Mouse (Mus musculus) inflammation-experienced regulatory T-cells, adult 6 months (primary cell): Measurements from ENCODE around the gene Ctdsp2. TPM values are rescaled to one million over a fixed set of nuclear protein-coding genes. Genes with fewer than 3 reads are reported as not detected.

Experiments
- ATAC-seq: one replicate; pipeline ENCODE4 v1.8.0; 2017
- polyA plus RNA-seq, 3 experiments: library from polyadenylated mRNA; unstranded; fragments of 100-300 nt; shearing (Covaris generic); gene quantifications; one replicate each; pipeline ENCODE4 v1.2.1; 2017

The Ctdsp2 gene
- polyA plus RNA-seq, 3 experiments from 2014 or later, result 26.2 to 47.1 (median 38.5) TPM

DNA sequence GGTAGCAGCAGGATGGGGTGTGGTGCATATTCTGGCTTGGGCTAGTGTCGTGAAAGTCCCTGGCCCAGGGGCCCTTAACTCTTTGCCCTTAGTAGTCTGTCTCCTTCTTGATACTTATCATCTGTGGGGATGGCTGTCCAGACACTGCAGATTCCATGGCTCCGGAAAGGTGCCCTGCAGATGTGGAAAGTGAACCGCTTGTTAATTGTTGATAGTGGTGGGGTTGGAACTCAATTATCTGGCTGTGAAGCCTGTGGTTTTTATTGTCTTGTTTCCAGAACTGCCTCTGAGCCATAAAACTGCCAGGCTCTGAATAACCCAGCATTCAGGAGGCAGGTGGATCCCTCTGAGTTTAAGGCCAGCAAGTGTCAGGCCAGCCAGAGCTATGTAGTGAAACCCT, 13.2 kb downstream of the Ctdsp2 start:
- ATAC-seq, result no peak

DNA sequence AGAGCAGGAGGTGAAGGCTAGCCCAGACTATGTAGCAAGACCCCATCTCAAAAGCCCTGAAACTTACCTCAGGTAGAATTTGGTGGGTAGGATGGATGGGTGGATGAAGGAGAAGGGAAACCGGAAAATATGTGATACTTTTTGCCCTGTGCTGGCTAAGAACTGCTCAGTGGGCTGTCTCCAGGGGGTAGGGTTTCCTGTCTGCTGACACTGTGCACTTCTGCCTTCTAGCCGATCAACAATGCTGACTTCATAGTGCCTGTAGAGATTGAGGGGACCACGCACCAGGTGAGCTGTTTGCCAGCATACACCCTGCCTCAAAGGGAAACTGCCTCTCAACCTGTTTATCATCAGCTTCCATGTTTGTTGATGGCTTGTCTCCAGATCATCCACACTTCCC, 15.1 kb downstream of the Ctdsp2 start:
- ATAC-seq, result no peak

DNA sequence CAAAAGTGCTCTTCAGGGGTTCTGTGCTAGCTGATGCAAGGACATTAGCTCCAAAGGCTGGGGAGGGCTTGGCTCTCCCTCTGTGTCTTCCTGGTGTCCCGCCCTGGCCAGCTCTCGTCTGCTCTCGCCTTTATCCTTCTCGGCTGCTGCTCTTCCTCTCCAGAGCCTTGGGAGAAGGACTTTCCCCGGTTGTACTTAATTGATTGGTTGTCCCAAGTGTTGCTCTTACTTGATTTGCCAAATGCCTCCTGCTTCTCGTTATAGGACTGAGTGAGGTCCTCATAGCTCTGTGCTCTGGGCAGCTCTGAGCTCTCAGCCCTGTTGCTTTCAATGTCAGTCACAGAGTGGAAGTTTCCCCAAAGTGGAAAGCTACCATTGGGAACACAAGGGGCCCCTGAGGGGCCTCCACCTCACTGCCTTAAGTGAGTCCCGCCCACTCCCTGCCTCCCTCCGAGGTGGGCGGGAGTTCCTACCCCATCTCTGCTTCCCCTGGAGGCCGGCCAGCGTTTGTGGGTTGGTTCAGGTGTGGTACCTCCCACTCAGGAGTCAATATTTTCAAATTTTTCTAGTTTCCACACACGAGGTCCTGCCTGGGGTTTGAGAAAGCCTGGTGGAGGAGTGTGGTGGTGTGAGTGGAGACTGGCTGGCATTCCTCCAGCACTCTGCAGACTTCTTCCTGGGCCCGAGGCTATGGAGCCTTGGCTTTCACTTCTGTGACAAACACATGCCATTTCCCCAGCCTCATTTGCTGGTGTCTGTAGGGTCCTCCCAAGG, 19.0 kb downstream of the Ctdsp2 start:
- no peak for ATAC-seq

DNA sequence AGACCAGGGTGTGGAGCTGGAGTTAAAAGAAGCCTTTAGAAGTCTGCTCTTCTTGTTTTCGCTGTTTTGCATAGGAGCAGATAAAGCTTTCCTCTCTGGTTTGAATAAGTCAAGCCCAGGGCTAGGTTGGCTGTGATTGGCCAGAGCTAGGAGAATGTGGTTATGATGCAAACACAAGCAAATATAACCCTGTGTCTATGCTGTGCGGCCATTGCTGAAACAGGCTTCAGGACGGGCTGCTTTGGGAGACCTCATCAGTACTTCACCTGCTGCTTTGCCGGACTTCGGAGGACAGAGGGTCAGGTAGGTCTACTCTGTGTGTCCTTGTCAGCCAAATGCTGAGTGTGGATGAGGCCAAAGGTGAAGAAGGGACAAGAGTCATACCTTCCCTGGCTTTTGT, 22.0 kb downstream of the Ctdsp2 start, which contains the start of gene Avil:
Gene Avil, plus strand, starts transcription at position 181 of the 400 bp plus-strand sequence.
- no peak for ATAC-seq

DNA sequence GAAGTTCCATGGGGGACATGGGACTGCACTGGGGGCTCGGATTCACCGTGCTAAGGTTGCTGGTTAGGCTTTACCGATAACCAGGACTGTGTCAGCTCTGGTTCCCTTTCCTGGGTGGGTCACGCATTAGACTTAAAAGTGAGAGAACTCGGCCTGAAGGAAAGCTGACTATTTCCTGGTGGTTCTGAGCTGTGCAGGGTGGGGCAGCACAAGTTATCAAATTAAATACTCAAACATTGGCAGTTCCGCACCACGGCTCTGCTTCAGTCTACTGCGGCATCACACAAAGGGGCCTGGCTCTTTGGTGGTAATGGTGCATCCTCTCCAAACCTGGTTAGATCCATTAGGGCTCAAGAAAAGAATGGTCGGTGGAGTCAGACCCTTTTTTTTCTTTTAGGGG, 22.8 kb downstream of the Ctdsp2 start:
- no peak for ATAC-seq

DNA sequence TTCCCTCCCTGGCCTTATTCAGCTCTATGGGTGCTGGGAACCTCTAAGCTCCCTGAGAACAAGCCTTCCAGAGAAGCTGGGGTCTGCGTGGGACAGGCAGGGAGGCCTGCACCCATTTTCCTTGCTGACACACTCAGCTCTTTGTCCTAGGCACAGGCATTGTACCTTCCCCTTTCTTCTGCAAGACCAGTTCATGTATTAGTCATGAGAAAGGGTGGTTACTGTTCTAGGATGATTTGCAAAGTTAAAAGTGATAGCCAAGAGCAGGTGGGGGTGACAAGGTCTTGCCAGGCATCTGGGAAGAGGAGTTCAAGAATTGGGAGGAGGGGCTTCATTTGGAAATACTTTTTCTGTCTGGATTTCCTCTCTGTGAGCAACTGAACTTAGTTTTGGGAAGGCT, 23.5 kb downstream of the Ctdsp2 start:
- ATAC-seq, result no peak

DNA sequence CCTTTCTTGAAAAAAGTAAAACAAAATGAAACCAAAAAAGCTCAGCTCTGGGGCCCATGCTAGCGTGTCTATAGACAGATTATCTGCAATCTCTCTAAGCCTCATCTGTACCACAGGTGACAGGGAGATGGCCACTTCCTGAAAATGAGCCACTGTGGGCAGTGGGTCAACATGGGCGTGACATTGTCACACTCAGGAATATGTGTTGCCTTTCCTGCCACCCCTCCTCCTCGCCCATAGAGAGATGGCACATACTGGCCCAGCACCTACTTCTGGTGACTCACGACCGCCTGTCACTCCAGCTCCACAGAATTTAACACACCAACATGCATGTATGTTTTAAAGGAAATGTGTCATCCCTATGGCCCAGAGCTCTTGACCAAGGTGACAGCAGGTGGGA, 24.2 kb downstream of the Ctdsp2 start:
- ATAC-seq, result no peak

DNA sequence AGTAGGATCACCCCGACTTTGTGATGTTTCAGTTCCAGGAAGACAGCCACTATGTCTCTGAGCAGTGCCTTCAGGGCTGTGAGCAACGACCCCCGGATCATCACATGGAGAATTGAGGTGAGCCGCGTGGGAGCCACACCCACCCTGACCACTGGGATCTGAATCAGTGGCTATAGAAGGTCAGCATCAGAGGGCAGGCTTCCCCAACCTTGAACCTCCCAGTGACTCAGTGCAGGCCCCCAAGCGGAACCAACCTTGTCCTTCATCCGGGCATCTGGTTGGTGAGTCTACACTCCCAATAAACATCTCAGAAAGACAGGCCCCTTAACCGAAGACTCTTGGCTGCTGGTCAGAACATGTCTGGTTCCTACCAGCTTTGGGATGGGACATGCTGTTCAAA, 24.8 kb downstream of the Ctdsp2 start:
- no peak for ATAC-seq

DNA sequence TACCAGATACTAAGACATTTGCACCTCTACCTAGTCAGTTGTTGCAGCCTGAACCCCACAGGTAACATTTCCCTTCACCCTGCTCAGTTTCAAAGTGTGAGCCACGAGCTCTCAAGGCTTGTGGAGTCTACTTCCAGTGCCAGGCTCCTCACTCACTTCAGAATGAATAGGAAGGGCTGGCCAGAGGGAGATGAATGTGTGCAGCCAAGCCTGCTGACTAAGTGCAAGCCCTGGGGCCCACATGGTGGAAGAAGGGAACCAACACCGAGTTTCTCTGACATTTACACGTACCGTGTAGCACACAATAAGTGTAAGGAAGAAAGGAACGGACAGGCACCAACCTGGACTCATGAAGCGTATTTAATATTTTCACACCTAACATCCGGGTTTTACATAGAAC, 25.3 kb downstream of the Ctdsp2 start:
- ATAC-seq, result no peak

DNA sequence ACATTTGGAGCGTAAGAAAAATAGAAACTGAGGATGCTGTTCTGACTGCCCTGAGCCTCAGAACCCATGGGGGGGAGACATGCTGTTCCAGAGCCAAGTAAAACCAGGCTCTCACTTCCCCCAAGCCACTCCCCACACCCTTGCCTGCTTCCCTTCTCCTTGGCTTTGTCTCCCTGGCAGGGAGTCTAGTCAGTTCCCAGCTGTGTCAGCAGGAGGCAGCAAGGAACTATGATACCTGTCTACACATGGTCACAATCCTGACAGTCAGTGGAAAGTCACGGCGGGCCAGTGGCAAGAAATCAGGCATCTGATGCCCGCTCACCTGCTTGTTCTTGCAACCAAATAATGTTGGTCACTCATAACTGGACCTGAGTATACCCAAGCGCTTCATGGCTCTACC, 38.0 kb downstream of the Ctdsp2 start:
- no peak for ATAC-seq

DNA sequence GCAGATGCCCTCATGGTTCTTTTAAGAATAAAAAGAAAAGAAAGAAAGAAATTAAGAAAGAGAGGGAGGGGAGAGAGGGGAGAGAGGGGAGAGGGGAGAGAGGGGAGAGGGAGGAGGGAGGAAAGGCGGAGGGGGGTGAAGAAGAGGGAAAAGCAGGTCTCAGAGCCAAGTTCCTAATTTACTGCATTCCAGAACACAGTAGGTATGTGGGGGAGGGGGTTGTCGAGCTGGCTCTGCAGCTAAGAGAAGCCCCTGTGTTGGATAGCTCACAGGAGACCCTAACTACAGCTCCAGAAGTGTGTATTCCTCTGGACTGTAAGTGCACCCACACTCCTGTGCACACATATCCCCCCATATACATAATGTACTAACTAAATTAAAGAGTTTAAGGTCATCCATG, 38.6 kb downstream of the Ctdsp2 start:
- ATAC-seq, result no peak

DNA sequence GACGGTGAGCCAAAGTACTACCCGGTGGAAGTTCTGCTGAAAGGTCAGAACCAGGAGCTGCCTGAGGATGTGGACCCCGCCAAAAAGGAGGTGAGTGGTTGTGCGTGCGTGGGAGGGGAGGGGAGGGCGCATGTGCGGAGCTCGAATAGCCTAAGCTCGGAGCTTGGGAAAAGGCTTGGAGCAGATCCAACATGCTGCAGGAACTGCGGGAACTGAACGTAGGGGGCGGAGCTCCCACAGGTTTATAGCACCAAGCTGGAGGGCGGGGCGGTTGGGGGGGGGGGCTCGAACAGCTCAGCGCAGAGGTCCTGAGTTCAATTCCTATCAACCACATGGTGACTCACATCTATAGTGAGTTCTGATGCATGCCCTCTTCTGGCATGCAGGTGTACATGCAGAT, 39.9 kb downstream of the Ctdsp2 start:
- no peak for ATAC-seq

DNA sequence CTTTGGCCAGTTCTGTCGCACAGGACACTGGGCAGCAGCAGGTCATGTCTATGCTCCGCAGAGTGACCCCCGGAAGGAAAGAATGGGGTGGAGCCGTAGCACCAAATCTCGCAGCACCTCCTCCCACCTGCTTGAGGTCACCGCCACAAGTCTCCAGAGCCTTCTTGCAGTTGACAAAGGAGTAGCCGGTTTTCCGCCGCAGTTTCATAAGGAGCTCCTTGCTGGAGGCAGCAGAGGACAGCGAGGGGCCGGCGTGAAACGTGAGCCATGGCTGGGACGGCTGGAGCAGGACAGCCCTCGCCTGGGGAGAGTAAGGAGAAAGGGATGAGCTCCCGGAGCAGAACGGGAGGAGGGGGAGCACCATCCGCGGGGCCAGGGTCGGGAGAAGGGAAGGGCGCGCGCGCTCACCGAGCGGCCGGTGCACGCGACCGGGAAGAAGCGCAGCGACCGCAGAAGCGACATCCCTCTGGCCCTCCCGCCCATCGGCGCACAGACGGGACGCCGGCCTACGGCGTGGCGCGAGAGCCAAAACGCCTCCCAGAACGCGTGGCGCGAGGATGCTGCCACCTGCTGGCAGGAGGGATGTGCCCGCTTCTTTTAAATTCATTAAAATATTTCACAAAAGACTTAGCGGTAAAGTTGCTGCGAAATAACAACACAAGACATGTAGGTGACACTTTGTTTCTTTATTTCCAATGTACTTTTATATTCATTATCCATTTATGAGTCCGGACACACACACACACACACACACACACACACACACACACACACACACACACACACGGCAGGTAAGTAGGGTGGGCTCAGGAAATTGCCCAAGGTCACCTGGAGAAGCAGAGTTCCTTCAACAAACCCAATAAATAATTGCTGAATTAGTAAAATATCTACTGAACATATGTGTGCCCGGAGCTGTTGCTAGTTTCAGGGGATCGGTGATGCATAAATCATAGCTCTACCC, 52.1 kb downstream of the Ctdsp2 start, which contains the start of gene Tsfm:
Gene Tsfm, minus strand, starts transcription at position 505 of the 961 bp plus-strand sequence.
- peak; percentile 90 for ATAC-seq

DNA sequence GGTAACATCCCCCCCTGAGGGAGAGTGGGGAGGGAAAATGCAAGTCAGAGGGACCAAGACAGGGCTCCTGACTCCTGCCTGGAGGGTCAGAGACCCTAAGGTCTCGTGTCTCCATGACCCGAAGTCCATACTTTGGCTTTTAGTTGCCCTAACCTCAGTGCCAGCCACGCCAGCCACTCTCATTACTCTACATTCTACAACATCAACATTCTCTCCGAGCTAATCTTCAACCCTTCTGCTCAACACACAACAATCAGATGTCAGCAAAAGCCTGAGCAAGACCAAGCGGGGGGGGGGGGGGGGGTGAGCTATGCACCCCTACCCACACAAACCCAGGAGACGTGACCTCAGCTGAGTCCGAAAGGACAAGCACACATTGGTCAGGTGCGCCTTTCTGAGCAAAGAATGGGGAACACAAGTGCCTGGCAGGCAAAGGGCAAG, 54.8 kb downstream of the Ctdsp2 start:
- no peak for ATAC-seq

DNA sequence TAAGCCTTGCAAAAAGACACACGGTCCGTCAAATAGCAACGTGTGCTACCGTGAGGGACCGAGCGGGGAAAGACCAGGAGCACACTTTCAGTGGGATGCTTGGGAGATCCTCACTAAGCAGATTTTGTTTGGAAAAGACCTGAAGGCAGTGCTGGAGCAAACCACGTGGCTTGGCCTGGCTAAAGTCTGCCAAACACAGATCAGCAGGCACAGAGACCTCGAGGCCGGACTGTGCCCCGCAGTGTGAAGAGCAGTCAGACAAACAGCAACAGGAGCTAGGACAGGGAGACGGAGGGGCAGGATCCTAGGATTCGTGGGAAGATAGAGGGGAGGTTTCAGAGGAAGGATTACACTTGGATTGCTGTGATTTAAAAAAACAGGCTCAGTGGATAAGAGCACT, 57.8 kb downstream of the Ctdsp2 start:
- no peak for ATAC-seq

DNA sequence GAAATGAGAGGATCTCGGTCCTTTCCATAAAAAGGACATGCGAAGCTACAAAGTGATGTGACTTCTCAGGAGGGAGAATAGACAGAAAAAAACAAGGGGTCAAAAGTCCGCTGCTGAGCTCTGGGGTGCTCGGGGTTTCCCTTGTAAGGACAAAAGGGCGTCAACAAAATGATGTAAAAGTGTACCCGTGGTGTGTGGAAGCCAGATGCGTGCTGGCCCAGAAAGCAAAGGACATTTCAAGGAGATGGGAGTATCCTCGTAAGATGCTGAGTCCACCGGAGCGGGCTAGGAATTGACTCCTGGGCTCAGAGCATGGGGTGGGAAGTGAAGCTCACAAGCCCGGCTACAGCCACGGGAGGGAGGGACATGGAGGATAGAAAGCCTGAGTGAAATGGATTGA, 59.1 kb downstream of the Ctdsp2 start:
- ATAC-seq, result no peak

DNA sequence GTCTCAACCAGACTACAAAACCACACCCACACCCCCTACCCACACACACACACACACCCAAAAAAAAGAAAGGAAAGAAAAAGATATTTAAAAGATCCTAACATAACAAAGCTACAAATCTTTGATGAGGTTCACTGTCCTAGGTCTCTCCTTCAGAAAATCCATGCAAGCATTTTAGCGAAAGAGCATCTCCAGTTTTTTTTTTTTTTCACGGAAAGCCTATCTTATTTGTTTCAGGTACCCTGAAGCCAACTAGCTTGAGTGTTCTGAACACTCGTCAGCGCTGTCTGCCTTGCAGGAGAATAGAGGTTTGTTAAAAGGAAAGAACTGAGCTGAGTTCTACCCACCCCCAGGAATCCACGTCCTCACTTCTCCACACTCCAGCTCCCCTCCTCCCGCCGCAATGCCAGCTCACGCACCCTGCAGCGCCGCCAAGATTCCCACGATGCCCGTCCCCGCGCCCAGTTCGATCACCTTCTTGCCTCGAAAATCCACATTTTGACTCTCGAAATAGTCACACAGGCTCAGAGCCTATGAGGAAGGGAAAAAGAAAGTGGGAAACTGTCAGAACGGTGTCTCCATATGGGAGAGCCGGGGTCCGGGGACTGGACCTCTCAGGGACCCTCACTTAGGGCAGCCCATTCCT, 62.2 kb downstream of the Ctdsp2 start:
- ATAC-seq, result peak; percentile 26

DNA sequence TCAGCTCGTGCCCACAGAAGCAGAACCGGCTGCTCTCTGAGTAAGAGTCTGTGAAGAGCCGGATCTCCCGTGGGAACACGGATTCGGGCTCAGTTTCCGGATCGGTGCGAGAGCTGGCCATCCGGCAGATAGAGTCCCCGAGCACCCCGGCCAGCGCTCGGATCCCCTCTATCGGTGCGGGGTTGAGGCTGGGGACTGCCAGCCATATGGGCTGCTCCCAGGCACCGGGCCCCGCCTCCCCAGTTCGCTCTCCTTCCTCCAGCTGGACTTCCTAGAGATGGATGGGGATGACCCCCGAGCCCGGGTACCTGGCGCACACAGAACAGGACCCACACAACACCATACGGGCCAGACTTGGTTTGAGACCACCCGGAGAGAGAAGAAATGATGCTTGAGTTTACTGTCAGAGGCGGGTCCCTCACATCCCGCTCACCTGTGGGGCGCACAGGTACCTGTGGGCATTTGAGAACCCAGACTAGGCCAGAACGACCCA, 62.8 kb downstream of the Ctdsp2 start, which contains the start of the genes Mettl1 and Eef1akmt3:
Gene Mettl1, plus strand, starts transcription at position 141 of the 493 bp plus-strand sequence.
Gene Eef1akmt3, minus strand, starts transcription at position 240 of the 493 bp plus-strand sequence.
- ATAC-seq, result peak; percentile 56

DNA sequence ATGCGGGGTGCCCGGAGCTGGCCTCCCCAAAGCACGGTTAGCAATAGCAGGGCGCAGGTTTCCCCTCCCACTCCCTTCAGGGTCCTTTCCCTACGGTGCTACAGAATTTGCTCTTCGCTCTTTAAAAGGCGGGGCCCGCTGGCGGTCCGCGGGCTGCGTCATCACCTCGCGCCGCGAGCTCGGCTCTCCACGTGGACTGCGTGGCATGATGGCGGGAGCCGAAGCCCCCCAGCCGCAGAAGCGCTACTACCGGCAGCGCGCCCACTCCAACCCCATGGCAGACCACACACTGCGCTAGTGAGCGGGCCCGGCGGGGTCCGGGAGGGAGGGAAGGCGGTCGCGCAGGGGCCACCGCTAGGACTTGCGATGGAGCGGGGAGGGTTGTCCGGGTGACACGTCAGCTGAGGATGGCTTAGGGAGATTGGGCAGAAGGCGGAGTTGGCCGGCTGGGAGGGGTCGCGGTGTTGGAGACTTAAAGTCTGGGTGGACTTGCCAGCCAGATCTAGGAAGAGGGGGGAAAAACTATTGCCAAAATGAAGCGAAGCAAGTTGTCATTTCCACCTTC, 63.3 kb downstream of the Ctdsp2 start:
- peak; percentile 83 for ATAC-seq

DNA sequence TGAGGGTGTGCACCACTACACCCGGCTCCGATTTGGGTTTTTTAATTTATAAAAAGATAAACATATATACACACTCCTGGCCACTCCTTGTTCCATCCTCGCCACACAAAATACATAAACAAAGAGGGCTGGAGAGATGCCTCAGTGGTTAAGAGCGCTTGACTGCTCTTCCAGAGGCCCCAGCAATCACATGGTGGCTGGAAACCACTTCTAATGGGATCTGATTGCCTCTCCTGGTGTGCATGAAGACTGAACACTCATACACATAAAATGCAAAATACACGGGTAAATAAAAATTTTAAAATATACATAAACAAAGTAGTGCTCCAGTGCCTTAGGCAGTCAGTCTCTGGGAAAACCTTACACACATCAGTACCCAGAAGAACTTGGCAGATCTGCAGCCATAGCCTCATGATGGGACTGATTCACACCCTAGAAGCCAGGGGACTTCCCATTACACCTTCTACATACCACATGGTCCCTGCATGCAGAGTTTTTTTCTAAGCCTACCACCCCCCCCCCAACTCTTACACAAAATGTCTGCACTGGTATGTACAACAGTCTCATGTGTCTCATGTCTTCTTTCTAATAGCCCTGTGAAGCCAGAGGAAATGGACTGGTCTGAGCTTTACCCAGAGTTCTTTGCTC, 64.1 kb downstream of the Ctdsp2 start:
- no peak for ATAC-seq

DNA sequence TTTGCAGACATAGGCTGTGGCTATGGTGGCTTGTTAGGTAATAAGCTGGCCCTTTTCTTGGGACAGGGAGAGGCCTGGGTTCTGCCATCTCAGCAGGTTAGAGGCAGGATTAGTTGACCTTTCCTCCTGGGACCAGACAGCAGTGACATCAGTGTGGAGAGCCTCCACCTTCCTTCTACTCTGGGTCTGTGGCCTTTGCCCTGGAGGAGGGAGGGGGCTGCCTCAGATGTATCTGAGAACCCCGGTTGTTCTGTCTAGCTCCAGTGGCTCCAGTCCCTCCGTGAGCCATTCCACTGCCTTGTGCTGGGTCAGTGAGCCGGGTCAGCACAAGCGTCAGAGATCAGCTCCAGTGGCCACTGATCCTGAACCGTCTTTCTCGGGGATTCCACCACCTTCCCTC, 64.7 kb downstream of the Ctdsp2 start:
- no peak for ATAC-seq

DNA sequence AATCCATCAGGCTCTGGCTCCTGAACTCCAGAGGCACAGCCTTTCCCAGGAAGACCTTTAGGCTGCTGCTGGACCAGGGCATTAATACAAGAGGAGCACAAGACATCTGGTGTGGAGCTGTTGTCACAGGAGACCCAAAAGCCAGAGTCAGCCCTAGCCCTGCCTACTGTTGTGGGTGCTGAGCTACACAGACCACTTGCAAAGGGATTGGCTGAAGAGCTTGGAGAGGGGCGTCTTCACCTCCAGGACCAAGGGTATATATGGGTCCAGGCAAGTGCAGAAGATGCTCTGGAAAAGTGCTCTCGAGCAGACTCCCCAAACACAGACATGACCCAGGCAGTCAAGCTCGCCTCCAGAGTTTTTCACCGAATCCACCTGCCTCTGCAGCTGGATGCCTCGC, 69.4 kb downstream of the Ctdsp2 start, which contains the start of gene Cyp27b1:
Gene Cyp27b1, plus strand, starts transcription at position 297 of the 400 bp plus-strand sequence.
- no peak for ATAC-seq
